Mouse (Mus musculus): Measurements from ENCODE around the gene Prom1. TPM values are rescaled to one million over a fixed set of nuclear protein-coding genes. Genes with fewer than 3 reads are reported as not detected.

Prom1 gene
- polyA plus RNA-seq, 1 experiment from 2014 or later = 52.7 TPM

GRCm38 (mm10) chr5:44073634-44074033, 28.2 kb downstream of the Prom1 start:
- TF ChIP-seq CTCF (IDR thresholded peaks at IDR 0.05; ENCODE audit: low read depth) (no peak), EP300 (optimal IDR thresholded peaks at IDR 0.05) (no peak)
- Histone ChIP-seq H3K4me1 (replicated peaks; ENCODE audit: control insufficient read depth, insufficient read depth) (no peaks in the 10 kb centered on the region), H3K9me3 (ENCODE audit: control insufficient read depth, low read length) (no peaks in the 10 kb centered on the region), H3K4me2 (replicated peaks; ENCODE audit: low read depth) (no peak overlapping the region), H3K27ac (replicated peaks) (no peak overlapping the region), H3K27me3 (ENCODE audit: control insufficient read depth, insufficient read depth, low read length) (no peaks in the 10 kb centered on the region), H3K36me3 (ENCODE audit: control insufficient read depth, insufficient read depth, low read length) (no peaks in the 10 kb centered on the region), H3K4me3 (ENCODE audit: low read depth, low read length) (no peak overlapping the region), H3K9ac (ENCODE audit: low read length) (no peak overlapping the region)
- DNase-seq (ENCODE audit: low spot score) (no peak), ATAC-seq (ENCODE audit: low FRiP score, low TSS enrichment) (no peak)
- 72% methylated on average over 3 of the region's 3 CpGs for WGBS

GRCm38 (mm10) chr5:44070529-44071133, 31.2 kb downstream of the Prom1 start:
- Histone ChIP-seq H3K9ac (ENCODE audit: low read length) (no peak overlapping the region), H3K4me1 (replicated peaks; ENCODE audit: control insufficient read depth, insufficient read depth) (no peaks in the 10 kb centered on the region), H3K36me3 (ENCODE audit: control insufficient read depth, insufficient read depth, low read length) (no peaks in the 10 kb centered on the region; the same call in 1 of the 2 replicates), H3K27me3 (ENCODE audit: control insufficient read depth, insufficient read depth, low read length) (no peaks in the 10 kb centered on the region), H3K4me3 (ENCODE audit: low read depth, low read length) (no peak overlapping the region), H3K9me3 (ENCODE audit: control insufficient read depth, low read length) (no peaks in the 10 kb centered on the region), H3K27ac (replicated peaks) (no peak overlapping the region), H3K4me2 (replicated peaks; ENCODE audit: low read depth) (no peak overlapping the region)
- TF ChIP-seq CTCF (IDR thresholded peaks at IDR 0.05; ENCODE audit: low read depth) (no peak), EP300 (optimal IDR thresholded peaks at IDR 0.05) (no peak)
- WGBS = 85% methylated on average over 7 of the region's 7 CpGs
- no peak for ATAC-seq (ENCODE audit: low FRiP score, low TSS enrichment)
- DNase-seq (ENCODE audit: low spot score) = no peak

GRCm38 (mm10) chr5:44058258-44058657, 43.6 kb downstream of the Prom1 start:
- no peak overlapping the region for H3K4me3 ChIP-seq (ENCODE audit: low read depth, low read length)
- ATAC-seq (ENCODE audit: low FRiP score, low TSS enrichment) (no peak), DNase-seq (ENCODE audit: low spot score) (no peak)
- no peaks in the 10 kb centered on the region for H3K9me3 ChIP-seq (ENCODE audit: control insufficient read depth, low read length)
- H3K9ac ChIP-seq (ENCODE audit: low read length) = no peak overlapping the region
- no peak for TF ChIP-seq CTCF (IDR thresholded peaks at IDR 0.05; ENCODE audit: low read depth)
- no peak for TF ChIP-seq EP300 (optimal IDR thresholded peaks at IDR 0.05)
- no peaks in the 10 kb centered on the region for H3K27me3 ChIP-seq (ENCODE audit: control insufficient read depth, insufficient read depth, low read length)
- H3K4me2 ChIP-seq (replicated peaks; ENCODE audit: low read depth) = no peak overlapping the region
- no peaks in the 10 kb centered on the region for H3K36me3 ChIP-seq (ENCODE audit: control insufficient read depth, insufficient read depth, low read length)
- WGBS = 94% methylated on average over 3 of the region's 3 CpGs
- H3K27ac ChIP-seq (replicated peaks) = no peak overlapping the region
- H3K4me1 ChIP-seq (replicated peaks; ENCODE audit: control insufficient read depth, insufficient read depth) = no peaks in the 10 kb centered on the region

GRCm38 (mm10) chr5:44050213-44050612, 51.6 kb downstream of the Prom1 start:
- H3K4me1 ChIP-seq (replicated peaks; ENCODE audit: control insufficient read depth, insufficient read depth) = no peaks in the 10 kb centered on the region
- H3K27me3 ChIP-seq (ENCODE audit: control insufficient read depth, insufficient read depth, low read length) = no peaks in the 10 kb centered on the region
- H3K4me3 ChIP-seq (ENCODE audit: low read depth, low read length) = no peak overlapping the region
- ATAC-seq (ENCODE audit: low FRiP score, low TSS enrichment) (no peak), DNase-seq (ENCODE audit: low spot score) (no peak)
- H3K27ac ChIP-seq (replicated peaks) = no peak overlapping the region
- no peaks in the 10 kb centered on the region for H3K36me3 ChIP-seq (ENCODE audit: control insufficient read depth, insufficient read depth, low read length)
- no peak overlapping the region for H3K4me2 ChIP-seq (replicated peaks; ENCODE audit: low read depth)
- no peaks in the 10 kb centered on the region for H3K9me3 ChIP-seq (ENCODE audit: control insufficient read depth, low read length)
- H3K9ac ChIP-seq (ENCODE audit: low read length) = no peak overlapping the region
- TF ChIP-seq CTCF (IDR thresholded peaks at IDR 0.05; ENCODE audit: low read depth) = no peak
- no peak for TF ChIP-seq EP300 (optimal IDR thresholded peaks at IDR 0.05)
- 58% methylated on average over 8 of the region's 8 CpGs for WGBS

- H3K36me3 ChIP-seq (ENCODE audit: control insufficient read depth, insufficient read depth, low read length) = no peaks in the 10 kb centered on the region
- TF ChIP-seq CTCF (IDR thresholded peaks at IDR 0.05; ENCODE audit: low read depth) (no peak), EP300 (optimal IDR thresholded peaks at IDR 0.05) (no peak)
- H3K4me3 ChIP-seq (ENCODE audit: low read depth, low read length) = no peak overlapping the region
- DNase-seq (ENCODE audit: low spot score) (no peak), ATAC-seq (ENCODE audit: low FRiP score, low TSS enrichment) (peak; percentile 55; the same call in 1 of the 2 replicates)
- H3K4me2 ChIP-seq (replicated peaks; ENCODE audit: low read depth) = no peak overlapping the region
- H3K9ac ChIP-seq (ENCODE audit: low read length) = no peak overlapping the region
- no peaks in the 10 kb centered on the region for H3K9me3 ChIP-seq (ENCODE audit: control insufficient read depth, low read length)
- H3K4me1 ChIP-seq (replicated peaks; ENCODE audit: control insufficient read depth, insufficient read depth) = no peaks in the 10 kb centered on the region
- WGBS = 44% methylated on average over 6 of the region's 6 CpGs
- no peak overlapping the region; the same call in 1 of the 2 replicates for H3K27ac ChIP-seq (replicated peaks)
- H3K27me3 ChIP-seq (ENCODE audit: control insufficient read depth, insufficient read depth, low read length) = no peaks in the 10 kb centered on the region
Measured at GRCm38 (mm10) chr5:44049395-44049976, 52.3 kb downstream of the Prom1 start.

Measured in stomach, postnatal 0 days (tissue).